Mouse (Mus musculus) urinary bladder, adult 18-20 months (tissue): Measurements from ENCODE around the gene Cdc14b.
"Not testable (repeated sequence)": the region's sequence is repeated elsewhere in the genome, so short reads cannot be mapped to it uniquely, and the experiment has no call there.

Source experiments
- DNase-seq, 2 experiments: peaks; one replicate each; pipeline ENCODE4 v3.0.0; 2022; ENCODE audit warnings: low spot score in 2 of 2, mixed read lengths in 2 of 2

Gene Cdc14b

DNA sequence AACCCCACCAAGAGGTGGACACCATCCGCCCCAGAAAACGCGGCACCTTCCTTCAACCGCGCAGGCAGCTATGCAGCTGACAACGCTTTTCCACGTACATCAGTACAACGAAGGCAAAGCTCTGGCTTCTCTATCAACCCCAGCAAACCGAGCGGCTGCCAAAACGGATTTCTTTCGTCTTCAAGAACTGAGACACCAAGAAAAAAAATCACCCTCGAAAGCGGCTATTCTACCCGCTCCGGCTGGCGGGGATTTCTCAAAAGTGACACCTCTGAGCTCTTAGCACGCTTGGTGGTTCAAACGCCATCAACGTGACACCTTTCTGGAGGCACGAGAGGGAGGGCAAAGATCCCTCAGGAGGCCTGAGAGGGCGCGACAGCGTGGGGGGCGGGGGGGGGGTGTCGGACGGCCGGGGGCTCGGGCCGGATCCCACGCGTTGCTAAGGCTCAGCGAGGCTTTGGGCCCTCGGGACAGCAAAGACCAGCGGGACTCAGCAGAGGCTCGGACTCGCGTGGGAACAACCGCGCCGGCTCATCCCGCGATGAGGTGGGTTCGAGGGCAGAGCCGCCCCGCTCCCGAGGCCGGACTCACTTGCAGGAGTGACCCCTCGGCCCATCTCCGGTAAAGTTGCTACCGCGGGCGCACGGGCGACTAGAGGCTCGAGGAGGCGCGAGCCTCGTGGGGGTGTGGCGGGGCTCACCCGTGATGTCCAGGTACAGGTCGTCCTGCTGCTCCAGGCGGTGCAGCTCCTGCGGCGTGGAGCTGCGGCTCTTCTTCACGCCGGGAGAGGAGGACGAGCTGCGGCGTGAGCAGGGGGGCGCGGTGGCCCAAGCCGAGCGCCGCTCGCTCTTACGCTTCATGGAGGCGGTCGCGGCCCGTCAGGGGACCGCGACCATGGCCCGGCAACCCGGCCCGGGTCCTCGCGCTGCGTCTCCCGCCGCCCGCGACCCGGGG, 922 bp downstream of the Cdc14b start:
- DNase-seq: peak in 1 of 2 experiments; percentile 42

DNA sequence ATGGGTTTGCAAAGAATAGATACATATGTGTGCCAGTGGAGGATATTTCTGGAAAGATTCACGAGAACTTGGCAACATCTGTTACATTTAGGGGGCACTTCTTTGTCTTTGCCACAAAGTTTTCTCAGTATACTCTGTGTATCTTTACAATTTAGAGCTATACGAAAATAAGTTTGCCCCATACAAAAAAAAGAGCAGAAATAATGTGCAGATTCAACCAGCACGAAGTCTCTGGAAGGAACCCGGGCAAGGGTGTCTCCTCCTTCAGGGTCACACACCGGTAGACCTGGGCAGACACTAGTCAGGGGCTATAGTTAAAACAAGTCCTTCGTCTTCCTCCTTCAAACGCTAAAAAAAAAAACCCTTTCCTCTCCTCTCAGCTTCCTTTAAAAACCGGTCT, 1.7 kb downstream of the Cdc14b start:
- DNase-seq: no peak

DNA sequence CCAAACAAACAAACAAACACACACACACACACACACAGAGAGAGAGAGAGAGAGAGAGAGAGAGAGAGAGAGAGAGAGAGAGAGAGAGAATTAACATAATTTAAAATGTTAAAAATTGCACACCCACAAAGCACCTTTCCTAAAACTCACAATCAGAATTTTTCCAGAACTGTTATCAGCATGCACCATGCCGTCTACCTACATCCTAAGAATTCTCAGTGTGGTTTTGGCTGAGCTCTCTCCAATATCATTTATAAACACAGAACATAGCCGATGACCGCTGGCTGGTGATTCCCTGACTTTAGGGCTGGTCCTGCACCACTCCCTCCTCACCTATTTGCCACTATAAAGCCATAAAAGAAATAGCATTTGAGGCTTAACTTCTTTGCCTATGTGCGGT, 6.7 kb downstream of the Cdc14b start:
- DNase-seq: no peak

DNA sequence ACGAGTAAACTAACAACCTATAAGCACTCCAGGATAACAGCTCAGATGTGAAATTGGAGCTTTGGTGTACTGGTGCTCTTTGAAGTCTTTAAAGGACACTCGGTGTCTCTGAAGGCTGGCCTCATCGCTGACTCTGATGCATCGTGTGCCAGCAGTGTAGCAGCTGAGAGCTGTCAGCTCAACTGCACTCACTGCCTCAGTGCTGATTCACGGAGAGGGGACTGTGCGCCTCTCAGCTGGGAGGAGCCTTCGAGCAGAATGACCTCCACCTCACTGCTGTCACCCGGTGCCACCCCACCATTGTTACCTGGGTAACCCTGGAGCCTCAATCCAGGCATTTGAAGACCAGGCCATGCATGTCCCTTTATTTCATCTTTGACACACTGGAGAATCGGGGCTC, 7.9 kb downstream of the Cdc14b start:
- DNase-seq: no peak

DNA sequence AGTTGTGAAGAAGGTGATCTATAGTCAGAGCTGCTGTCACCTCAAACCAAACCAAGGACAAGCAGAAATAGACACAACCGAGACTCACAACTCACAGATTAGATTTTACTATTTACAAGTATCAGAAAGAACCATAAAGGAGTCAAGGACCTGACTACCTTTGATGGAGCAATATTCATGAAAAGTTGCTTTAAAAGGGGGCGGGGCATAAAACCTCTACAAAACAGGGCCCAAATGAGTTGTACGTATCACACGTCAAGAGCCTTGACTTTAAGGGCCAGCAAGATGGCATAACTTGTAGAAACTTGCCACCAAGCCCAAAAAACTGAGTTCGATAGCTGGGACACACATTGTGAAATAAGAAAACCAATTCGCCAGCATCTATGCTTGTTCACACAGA, 10.5 kb downstream of the Cdc14b start:
- no peak for DNase-seq

DNA sequence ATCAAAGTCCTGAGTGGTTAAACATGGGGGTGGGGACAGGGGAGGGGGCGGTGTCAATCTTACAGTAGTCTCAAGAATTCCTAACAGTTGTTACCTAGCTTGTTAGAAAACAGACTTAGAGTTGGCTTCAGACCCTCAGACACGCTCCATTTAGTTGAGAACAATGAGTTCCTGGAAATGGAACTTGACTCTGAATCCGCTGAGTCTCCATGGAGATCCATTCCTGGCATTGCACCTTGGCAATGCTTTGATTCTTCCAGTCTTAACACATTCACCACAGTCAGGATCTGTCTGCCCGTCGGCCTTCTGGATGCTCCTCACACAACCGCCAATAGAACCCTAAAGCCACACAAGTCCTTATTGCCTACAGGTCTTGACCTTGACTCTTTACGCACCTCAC, 15.2 kb downstream of the Cdc14b start:
- DNase-seq: no peak

DNA sequence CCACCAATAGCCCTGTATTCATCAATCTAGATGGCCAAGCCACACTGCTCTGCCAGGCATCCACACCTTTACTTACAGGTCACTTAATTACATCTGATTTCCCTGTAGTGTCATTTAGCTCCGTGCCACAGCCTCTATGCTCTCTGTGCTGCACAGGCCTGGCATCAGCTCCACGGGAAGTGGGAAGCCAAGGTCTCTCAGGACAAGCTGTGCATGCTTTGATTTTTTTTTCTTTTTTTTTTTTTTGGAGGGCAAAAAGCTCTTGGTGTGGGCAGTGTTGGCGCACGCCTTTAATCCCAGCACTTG, 16.6 kb downstream of the Cdc14b start:
- DNase-seq: no peak

DNA sequence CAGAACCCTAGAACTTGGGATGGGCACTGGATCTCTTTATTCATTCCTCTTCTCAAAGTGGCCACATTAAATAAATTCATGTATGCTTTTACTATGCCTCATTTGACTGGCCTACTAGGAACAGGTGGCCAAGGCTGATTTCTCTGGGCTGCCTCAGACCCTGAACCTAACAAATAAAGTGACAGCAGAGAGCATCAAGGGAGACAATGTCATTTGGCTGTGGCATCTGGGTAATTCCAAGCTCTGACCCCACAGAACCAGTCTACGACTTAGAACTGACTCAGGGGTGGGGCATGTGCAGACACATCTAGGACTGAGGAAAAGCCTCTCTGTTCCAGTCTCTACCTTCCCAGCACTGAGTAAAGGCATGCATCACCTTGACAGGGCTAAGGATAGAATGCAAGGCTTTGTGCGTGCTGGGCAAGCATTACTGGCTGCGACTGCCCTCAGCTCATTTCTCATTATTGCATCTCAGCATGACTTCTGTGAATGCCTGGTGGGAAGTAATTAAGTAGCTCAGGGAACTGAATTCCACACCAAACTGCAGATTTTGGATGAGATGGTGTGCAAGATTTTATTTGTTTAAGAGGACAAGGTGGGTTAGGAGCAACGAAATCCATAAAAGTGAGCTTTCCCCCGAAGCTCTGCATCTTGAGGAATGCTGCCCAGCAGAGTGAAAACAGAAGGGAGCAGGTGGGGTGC, 17.1 kb downstream of the Cdc14b start:
- DNase-seq: no peak

DNA sequence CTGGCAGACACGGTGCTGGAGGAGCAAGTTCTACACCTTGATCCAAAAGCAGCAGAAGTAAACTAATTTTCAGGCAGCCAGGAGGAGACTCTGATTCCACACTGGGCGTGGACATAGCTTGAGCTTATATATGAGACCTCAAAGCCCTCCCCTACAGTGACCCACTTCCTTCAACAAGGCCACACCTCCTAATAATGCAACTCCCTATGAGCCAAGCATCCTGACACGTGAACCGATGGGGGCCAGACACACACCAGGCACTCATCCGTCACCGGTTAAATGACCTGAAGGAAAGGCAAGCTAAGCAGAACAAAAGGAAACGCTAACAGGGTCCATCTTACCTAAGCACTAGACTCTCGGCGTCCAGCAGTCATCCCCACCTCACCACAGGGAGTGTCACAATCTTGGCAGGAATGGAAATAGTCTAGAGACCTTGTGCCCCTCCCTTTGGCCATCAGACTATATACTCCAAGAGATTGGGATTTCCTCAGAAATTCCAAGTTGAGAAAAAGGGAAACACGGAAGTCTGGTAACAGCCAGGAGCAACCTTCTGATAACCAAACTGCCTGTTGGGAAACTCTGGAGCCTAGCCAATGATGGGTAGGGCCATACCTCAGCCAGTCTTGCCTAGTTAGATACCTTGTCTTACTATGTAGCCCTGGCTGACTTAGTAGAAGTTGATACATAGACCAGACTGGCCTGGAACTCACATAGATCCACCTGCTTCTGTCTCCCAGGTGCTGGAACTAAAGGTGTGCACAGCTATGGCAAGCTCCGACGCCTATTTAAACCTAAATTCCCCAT, 17.9 kb downstream of the Cdc14b start:
- DNase-seq: no peak

DNA sequence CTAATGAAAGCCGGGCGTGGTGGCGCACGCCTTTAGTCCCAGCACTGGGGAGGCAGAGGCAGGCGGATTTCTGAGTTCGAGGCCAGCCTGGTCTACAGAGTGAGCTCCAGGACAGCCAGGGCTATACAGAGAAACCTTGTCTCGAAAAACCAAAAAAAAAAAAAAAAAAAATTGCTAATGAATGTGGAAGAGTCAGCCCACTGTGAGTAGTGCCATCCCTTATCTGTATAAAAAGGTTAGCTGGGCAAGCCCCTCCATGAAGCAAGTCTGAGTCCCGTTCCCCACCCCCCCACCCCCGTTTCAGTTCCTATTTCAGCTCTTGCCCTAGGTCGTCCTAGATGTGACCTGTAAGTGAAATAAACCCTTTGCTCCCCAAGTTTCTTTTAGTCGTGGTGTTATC, 20.9 kb downstream of the Cdc14b start:
- not testable (repeated sequence) for DNase-seq

DNA sequence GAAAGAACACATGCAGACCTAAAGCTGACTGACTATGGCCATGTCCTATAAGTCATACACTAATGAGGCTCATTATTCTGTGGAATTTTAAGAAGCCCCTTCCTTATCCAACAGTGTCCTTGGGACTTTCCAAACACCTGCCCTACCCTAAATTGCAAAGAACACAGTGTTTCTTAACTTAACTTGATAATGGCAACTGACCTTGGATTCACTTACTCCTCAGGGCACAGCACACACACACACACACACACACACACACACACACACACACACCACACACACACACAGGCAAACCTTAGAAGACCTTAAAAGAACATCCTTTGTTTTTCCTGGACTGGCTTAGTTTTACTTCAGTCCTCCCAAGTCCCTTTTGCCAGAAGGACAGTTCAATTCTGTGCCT, 21.4 kb downstream of the Cdc14b start:
- no peak for DNase-seq

DNA sequence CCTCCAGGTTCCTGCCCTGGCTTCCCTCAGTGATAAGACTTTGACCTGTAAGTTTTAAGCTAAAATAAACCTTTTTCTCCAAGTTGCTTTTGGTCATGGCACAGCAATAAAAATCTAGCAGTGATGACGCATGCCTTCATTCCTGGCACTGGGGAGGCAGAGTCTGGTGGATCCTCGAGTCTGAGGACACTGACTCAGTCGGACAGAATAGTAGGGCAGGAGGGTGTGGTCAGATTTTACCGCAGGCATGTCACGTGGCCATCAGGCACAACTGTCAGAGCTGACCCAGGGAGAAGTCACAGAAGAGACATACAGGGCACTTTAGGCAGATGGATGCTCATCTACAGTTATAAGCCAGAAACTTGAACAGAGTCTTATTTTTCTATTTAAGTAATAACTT, 22.9 kb downstream of the Cdc14b start:
- DNase-seq: no peak

DNA sequence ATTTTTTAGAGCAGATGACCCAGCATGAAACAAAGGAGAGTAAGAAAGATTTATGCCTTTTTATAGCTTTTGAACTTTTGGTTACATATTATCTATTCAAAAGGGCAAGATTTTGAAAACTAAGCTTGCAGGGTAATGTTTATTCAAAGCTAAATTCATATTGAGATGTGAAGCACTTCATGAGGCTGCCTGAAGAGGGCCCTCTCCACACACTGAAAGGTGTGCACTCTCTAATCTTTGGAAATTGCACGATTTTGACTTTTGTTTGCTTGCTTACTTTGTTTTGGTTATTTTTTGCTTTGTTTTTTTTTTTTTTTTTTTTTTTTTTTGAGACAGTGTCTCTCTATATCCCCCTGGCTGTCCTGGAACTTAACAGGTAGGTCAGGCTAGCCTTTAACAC, 24.7 kb downstream of the Cdc14b start:
- no peak for DNase-seq

DNA sequence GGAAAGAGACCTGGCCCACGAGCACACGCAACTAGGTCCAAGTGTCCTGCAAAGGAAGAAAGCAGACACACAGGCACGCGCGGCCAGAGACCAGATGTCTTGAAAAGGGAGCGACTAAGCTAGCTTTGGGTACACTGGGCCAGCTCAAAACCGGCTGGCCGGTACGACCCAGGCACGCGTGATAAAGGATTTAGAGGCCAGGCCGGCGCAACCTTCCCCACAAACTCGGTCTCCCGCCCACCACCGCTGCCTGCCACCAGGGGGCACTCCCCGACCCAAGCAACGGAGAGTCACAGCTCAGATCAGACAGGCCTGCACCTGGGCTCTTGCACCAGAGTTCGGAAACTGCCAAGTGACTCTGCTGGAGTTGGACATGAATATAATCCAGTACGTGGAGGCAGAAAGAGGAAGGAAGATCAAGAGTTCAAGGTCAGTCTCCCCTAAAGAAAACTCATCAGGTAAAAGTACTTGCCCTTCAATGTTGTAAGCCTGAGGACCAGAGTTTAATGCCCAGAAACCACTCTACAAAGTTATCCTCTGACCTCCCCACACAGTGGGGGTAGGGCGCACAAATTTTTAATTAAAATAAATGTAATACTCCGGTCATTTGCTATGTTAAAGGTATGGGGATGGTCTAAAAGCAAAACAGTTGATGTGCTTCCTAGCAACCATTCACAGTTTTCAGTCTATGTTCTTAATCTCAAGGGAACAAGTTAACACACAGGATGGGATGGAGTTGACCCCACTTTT, 26.1 kb downstream of the Cdc14b start:
- peak; percentile 83 to 93 for DNase-seq

DNA sequence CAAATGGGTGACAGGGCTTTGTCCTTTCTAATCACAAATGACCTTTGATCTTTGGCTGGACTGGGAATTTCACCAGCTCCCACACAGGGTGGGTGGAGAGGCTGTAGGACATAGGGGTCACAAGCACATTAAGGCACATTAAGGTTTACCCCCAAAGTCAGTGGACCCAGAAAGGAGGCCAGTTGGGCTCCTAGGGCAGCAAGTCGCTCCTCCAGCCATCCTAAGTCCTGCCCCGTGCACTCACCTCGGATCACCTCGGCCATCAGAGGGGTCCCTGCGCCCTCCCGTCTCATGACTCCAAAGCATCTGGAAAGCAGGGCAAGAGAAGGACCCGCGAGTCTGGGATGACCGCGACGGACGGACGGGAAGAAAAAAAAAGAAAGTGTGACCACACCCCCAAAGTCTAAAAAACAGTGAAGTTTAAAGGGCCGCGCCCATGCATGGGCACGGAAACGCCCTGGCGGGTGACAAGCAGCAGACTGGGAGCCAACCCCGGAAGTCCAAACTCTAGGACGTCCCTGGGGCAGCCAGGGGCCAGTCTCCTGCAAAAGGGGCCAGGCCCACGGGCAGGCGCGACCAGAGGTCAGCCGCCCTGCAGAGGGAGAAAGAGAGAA, 26.8 kb downstream of the Cdc14b start:
- peak in 1 of 2 experiments; percentile 62 for DNase-seq

DNA sequence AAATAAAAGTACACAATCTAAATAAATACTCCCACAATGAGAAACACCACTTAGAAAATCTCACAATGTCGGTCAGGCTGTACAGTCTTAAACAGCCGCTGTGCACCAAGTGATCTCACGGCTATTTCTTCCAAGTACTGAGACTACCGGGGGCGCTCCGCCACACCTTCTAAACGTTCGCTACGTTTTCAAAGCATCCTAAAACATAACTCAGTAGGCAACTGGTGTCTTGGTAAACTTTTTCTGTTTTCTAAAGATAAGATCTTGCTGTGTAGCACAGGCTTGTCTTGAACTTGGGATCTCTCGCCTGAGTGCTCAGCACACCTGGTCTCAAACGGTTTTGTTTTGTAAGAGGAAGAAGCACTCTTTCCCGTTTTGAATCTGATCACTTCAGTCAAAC, 29.0 kb downstream of the Cdc14b start:
- no peak for DNase-seq

DNA sequence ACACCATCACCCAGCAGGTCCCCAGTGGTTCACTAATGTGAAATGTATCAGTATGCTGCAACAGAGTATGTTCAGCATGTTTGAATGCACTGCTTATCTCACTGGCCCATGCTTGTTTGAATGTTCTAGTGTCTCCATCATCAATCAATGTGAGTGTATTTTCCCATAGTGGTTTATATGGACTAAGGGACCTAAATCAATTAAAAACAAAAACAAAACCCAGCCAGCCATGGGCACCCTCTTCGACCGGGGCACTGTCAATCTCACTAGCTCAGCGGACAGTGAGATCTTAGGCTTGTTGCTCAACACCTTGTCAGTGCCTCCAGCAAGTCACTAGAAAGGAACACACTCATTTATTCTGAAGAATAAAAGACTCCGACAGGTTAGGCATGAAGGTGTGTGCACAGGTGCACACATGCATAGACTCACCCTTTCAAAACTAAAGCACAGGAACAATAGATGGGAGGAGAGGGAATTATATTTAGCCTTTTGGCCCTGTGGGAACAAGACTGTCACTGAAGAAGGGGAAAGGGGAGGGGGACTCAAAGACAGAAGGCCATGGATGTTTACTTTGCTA, 30.3 kb downstream of the Cdc14b start:
- no peak for DNase-seq

DNA sequence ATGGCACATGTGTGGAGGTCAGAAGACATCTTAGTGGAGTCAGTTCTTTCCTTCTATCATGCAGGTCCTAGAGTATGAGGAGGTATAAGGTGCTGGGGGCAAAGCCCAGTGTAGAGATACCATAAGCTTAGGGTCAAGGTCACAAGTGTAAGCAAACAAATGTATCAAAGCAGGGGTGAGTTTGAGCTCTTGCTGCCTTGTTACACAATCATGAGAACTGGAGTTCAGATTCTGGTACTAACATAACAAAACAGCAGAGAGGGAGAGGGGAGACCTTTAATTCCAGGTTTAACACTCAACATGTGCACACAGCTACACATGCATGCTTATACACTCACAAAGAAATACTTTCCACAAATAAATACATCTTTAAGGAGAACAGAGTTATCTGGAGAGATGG, 32.4 kb downstream of the Cdc14b start:
- DNase-seq: no peak

DNA sequence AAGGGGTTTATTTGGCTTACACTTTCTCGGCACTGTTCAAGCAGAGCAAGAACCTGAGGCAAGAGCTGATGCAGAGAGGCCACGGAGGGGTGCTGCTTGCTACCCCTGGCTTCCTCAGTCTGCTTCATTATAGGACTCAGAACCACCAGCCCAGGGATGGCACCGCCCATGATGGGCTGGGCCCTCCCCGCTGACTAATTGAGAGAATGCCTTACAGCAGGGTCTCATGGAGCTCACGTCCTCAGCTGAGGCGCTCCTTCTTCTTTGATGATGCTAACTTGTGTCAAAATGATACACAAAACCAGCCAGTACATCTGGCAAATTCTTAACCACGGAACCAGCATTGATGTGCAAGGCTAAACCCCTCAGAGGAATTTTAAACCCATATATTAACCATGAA, 34.5 kb downstream of the Cdc14b start:
- no peak for DNase-seq

DNA sequence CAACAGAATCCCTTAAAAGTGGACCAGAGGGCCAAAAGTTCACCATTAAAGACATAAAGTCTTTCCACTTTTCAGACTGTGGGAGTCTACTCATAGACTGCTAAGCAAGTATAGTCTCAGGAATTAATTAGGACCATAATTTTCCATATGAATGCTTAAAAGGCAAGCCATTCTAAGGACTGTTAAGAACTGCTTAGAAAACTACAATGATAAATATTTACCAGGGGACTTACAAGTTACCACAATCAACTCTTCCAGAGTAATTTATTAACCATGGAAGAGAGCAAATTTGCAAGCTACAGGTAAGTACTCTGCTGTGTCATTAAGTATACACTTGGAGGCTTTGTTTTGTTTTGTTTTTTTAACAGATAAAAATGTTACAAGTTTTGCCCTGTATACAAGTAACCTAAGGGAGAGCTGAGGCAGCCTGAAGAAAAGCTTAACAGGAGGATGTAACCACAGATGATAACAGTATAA, 37.4 kb downstream of the Cdc14b start:
- DNase-seq: no peak
